Mouse (Mus musculus) heart, embryonic 15.5 days (tissue): ENCODE measurements around the gene Ppp2r3d. TPM values are rescaled to one million over a fixed set of nuclear protein-coding genes. Genes with fewer than 3 reads are reported as not detected.

ENCODE experiments used
- ATAC-seq: fragments of 200-750 bp; cut with Nextera tagmentation; replicated peaks from 2 replicates; pipeline ENCODE4 v1.8.0; 2017; ENCODE audit warnings: low read depth, moderate TSS enrichment; ENCODE audit not compliant: insufficient number of reproducible peaks, insufficient read depth, low FRiP score
- H3K27ac ChIP-seq: fragments of 300-500 bp; sonication (generic); 2 replicates; pipeline ENCODE4 v1.5.1; 2015; ENCODE audit warnings: mild to moderate bottlenecking, inconsistent platforms
- H3K27me3 ChIP-seq: fragments of 300-500 bp; sonication (generic); 2 replicates; pipeline ENCODE4 v1.6.1; 2015; ENCODE audit warnings: inconsistent platforms
- H3K36me3 ChIP-seq: fragments of 300-500 bp; sonication (generic); 2 replicates; pipeline ENCODE4 v1.6.1; 2015; ENCODE audit warnings: mild to moderate bottlenecking, inconsistent platforms
- H3K4me1 ChIP-seq: fragments of 300-500 bp; sonication (generic); replicated peaks from 2 replicates; pipeline ENCODE4 v1.6.1; 2015; ENCODE audit warnings: inconsistent platforms
- H3K4me2 ChIP-seq: fragments of 300-500 bp; sonication (generic); 2 replicates; pipeline ENCODE4 v1.6.1; 2015; ENCODE audit warnings: inconsistent platforms, mild to moderate bottlenecking, moderate library complexity
- H3K4me3 ChIP-seq: fragments of 300-500 bp; sonication (generic); 2 replicates; pipeline ENCODE4 v1.5.1; 2015; ENCODE audit warnings: mild to moderate bottlenecking, inconsistent platforms
- H3K9ac ChIP-seq: fragments of 300-500 bp; sonication (generic); 2 replicates; pipeline ENCODE4 v1.6.1; 2015; ENCODE audit warnings: mild to moderate bottlenecking, inconsistent platforms
- H3K9me3 ChIP-seq: fragments of 300-500 bp; sonication (generic); replicated peaks from 2 replicates; pipeline ENCODE4 v1.6.1; 2016; ENCODE audit warnings: inconsistent platforms
- WGBS: fragments of 180-500 bp; shearing (Covaris S2); methylation state at CpG from one replicate; pipeline ENCODE4 v1.1.7; 2015; ENCODE audit warnings: mixed read lengths; 5-methylcytosine and 5-hydroxymethylcytosine counted together
- polyA plus RNA-seq: library from polyadenylated mRNA; unstranded; fragments of >200 nt; fragmentation: Nextera tagmentation; extraction: Ambion mirVana; gene quantifications from 2 replicates; pipeline ENCODE4 v1.2.1, GENCODE M21; 2015

The Ppp2r3d gene
- polyA plus RNA-seq, 1 experiment from 2014 or later = 121 TPM

GRCm38 (mm10) chr9:124439403-124439847 lies 37.3 kb downstream of the Ppp2r3d start:
- H3K4me3 ChIP-seq = no peak overlapping the region
- no peak overlapping the region for H3K27ac ChIP-seq
- peaks cover 23% of the 10 kb centered on the region for H3K9me3 ChIP-seq
- ATAC-seq = peak; percentile 42
- 92% methylated on average over 13 of the region's 13 CpGs for WGBS
- H3K27me3 ChIP-seq = no peaks in the 10 kb centered on the region
- H3K4me1 ChIP-seq = no peaks in the 10 kb centered on the region
- peaks cover 35% of the 10 kb centered on the region for H3K36me3 ChIP-seq
- H3K4me2 ChIP-seq = no peak overlapping the region
- H3K9ac ChIP-seq = no peak overlapping the region

GRCm38 (mm10) chr9:124438686-124439346 lies 37.9 kb downstream of the Ppp2r3d start:
- peaks cover 23% of the 10 kb centered on the region for H3K9me3 ChIP-seq
- WGBS = 93% methylated on average over 21 of the region's 22 CpGs

GRCm38 (mm10) chr9:124425411-124425885 lies 51.2 kb downstream of the Ppp2r3d start:
- Histone ChIP-seq H3K27ac (peak overlapping the region; percentile 98), H3K4me3 (peak overlapping the region; percentile 73), H3K36me3 (no peaks in the 10 kb centered on the region), H3K4me2 (peak overlapping the region; percentile 85), H3K9ac (peak overlapping the region; percentile 64), H3K9me3 (no peaks in the 10 kb centered on the region), H3K4me1 (no peaks in the 10 kb centered on the region), H3K27me3 (peaks cover 10% of the 10 kb centered on the region)
- peak; percentile 7 for ATAC-seq
- under 1% methylated on average over 46 of the region's 47 CpGs for WGBS

More at GRCm38 (mm10) chr9:124438686-124439346, 37.9 kb downstream of the Ppp2r3d start:
- H3K4me2 ChIP-seq = no peak overlapping the region
- H3K4me3 ChIP-seq = no peak overlapping the region
- H3K4me1 ChIP-seq = no peaks in the 10 kb centered on the region
- H3K27me3 ChIP-seq = no peaks in the 10 kb centered on the region
- peaks cover 35% of the 10 kb centered on the region for H3K36me3 ChIP-seq
- no peak overlapping the region for H3K27ac ChIP-seq
- ATAC-seq = peak; percentile 28; the same call in 1 of the 2 replicates
- H3K9ac ChIP-seq = no peak overlapping the region

GRCm38 (mm10) chr9:124424542-124425410 lies 51.9 kb downstream of the Ppp2r3d start:
- peak; percentile 66 for ATAC-seq
- Histone ChIP-seq H3K27me3 (peaks cover 10% of the 10 kb centered on the region), H3K4me1 (no peaks in the 10 kb centered on the region), H3K27ac (peak overlapping the region; percentile 98), H3K4me2 (peak overlapping the region; percentile 85), H3K36me3 (no peaks in the 10 kb centered on the region), H3K9ac (peak overlapping the region; percentile 76), H3K4me3 (peak overlapping the region; percentile 73), H3K9me3 (no peaks in the 10 kb centered on the region)
- WGBS = under 1% methylated on average over 48 of the region's 48 CpGs

- no peaks in the 10 kb centered on the region for H3K36me3 ChIP-seq
- H3K27me3 ChIP-seq = peaks cover 7% of the 10 kb centered on the region
- H3K4me3 ChIP-seq = peak overlapping the region; percentile 73
- peak overlapping the region; percentile 85 for H3K4me2 ChIP-seq
- peak overlapping the region; percentile 98 for H3K27ac ChIP-seq
- no peak for ATAC-seq
- H3K9ac ChIP-seq = peak overlapping the region; percentile 76
- WGBS = under 1% methylated on average over 27 of the region's 27 CpGs
- H3K9me3 ChIP-seq = no peaks in the 10 kb centered on the region
- no peaks in the 10 kb centered on the region for H3K4me1 ChIP-seq
These were observed 52.5 kb downstream of the Ppp2r3d start for GRCm38 (mm10) chr9:124424292-124424541.

- H3K4me2 ChIP-seq = peak overlapping the region; percentile 85
- peak overlapping the region; percentile 76 for H3K9ac ChIP-seq
- peaks cover 5% of the 10 kb centered on the region; the same call in 1 of the 2 replicates for H3K27me3 ChIP-seq
- WGBS = under 1% methylated on average over 74 of the region's 74 CpGs
- H3K4me1 ChIP-seq = no peaks in the 10 kb centered on the region
- H3K4me3 ChIP-seq = peak overlapping the region; percentile 73
- H3K9me3 ChIP-seq = no peaks in the 10 kb centered on the region
- peak overlapping the region; percentile 98 for H3K27ac ChIP-seq
- peak; percentile 68 for ATAC-seq
- no peaks in the 10 kb centered on the region for H3K36me3 ChIP-seq
These were observed 53.0 kb downstream of the Ppp2r3d start for GRCm38 (mm10) chr9:124423552-124424291.

GRCm38 (mm10) chr9:124422900-124423551 lies 53.7 kb downstream of the Ppp2r3d start:
- Histone ChIP-seq H3K27ac (peak overlapping the region; percentile 98), H3K27me3 (no peaks in the 10 kb centered on the region), H3K36me3 (no peaks in the 10 kb centered on the region), H3K9me3 (no peaks in the 10 kb centered on the region), H3K4me3 (peak overlapping the region; percentile 73), H3K4me2 (peak overlapping the region; percentile 85), H3K9ac (peak overlapping the region; percentile 76), H3K4me1 (no peaks in the 10 kb centered on the region)
- under 1% methylated on average over 58 of the region's 59 CpGs for WGBS
- peak; percentile 72 for ATAC-seq

GRCm38 (mm10) chr9:124422427-124422826 lies 54.3 kb downstream of the Ppp2r3d start:
- peak overlapping the region; percentile 73 for H3K4me3 ChIP-seq
- H3K4me2 ChIP-seq = peak overlapping the region; percentile 85
- H3K9me3 ChIP-seq = no peaks in the 10 kb centered on the region
- peak overlapping the region; percentile 76; the same call in 1 of the 2 replicates for H3K9ac ChIP-seq
- H3K36me3 ChIP-seq = no peaks in the 10 kb centered on the region
- H3K4me1 ChIP-seq = no peaks in the 10 kb centered on the region
- H3K27ac ChIP-seq = peak overlapping the region; percentile 98
- WGBS = 2% methylated on average over 23 of the region's 25 CpGs
- H3K27me3 ChIP-seq = no peaks in the 10 kb centered on the region
- no peak for ATAC-seq

GRCm38 (mm10) chr9:124412921-124413320 lies 63.8 kb downstream of the Ppp2r3d start:
- no peaks in the 10 kb centered on the region for H3K27me3 ChIP-seq
- no peaks in the 10 kb centered on the region for H3K9me3 ChIP-seq
- no peak overlapping the region for H3K27ac ChIP-seq
- ATAC-seq = no peak
- no peak overlapping the region for H3K4me2 ChIP-seq
- no peaks in the 10 kb centered on the region for H3K4me1 ChIP-seq
- no peaks in the 10 kb centered on the region for H3K36me3 ChIP-seq
- no peak overlapping the region for H3K4me3 ChIP-seq
- H3K9ac ChIP-seq = no peak overlapping the region

GRCm38 (mm10) chr9:124411553-124411952 lies 65.1 kb downstream of the Ppp2r3d start:
- Histone ChIP-seq H3K9ac (no peak overlapping the region), H3K36me3 (no peaks in the 10 kb centered on the region), H3K4me3 (no peak overlapping the region), H3K4me2 (no peak overlapping the region), H3K9me3 (no peaks in the 10 kb centered on the region), H3K27ac (no peak overlapping the region), H3K27me3 (no peaks in the 10 kb centered on the region), H3K4me1 (no peaks in the 10 kb centered on the region)
- WGBS = 50% methylated on average over 1 of the region's 1 CpGs
- ATAC-seq = no peak
